Mouse (Mus musculus): Measurements from ENCODE around the gene Zfp398.

DNA sequence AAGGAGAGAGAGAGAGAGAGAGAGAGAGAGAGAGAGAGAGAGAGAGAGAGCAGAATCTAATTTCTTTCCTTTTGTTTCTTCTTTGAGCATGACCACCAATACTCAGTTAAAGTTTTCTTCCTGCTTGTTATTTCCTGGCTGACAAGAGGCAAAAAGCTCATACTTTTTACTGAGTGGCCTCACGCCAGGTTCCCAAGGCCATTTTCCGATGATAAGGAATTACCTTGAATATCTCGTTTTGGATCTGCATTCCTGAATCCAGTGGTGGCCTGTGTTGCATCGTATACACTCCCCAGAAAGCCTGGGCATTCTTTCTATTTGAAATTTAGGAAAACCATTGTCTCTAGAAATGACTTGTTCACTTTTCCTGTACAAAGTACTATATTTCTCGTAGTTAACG is 64.0 kb downstream of the Zfp398 start:
- TF ChIP-seq CTCF (IDR thresholded peaks at IDR 0.05; ENCODE audit: low read depth): no peak
- TF ChIP-seq EP300 (IDR thresholded peaks at IDR 0.05; ENCODE audit: low read depth): no peak
